Mouse (Mus musculus): Measurements from ENCODE around the gene Agap1. TPM values are rescaled to one million over a fixed set of nuclear protein-coding genes. Genes with fewer than 3 reads are reported as not detected.

Agap1 gene
- polyA plus RNA-seq, 1 experiment from 2014 or later = 72.2 TPM

GRCm38 (mm10) chr1:89656643-89657321, 202.2 kb downstream of the Agap1 start:
- no peaks in the 10 kb centered on the region for H3K9me3 ChIP-seq (ENCODE audit: control insufficient read depth, low read length)
- 37% methylated on average over 11 of the region's 11 CpGs for WGBS
- peaks cover 15% of the 10 kb centered on the region; the same call in 1 of the 2 replicates for H3K4me1 ChIP-seq (replicated peaks; ENCODE audit: control insufficient read depth, insufficient read depth, low read length)
- no peak overlapping the region for H3K4me3 ChIP-seq (replicated peaks; ENCODE audit: low read length)
- H3K27me3 ChIP-seq (ENCODE audit: control insufficient read depth, insufficient read depth, low read length) = no peaks in the 10 kb centered on the region
- no peak for ATAC-seq (ENCODE audit: low FRiP score)
- no peak overlapping the region for H3K9ac ChIP-seq
- no peak overlapping the region for H3K27ac ChIP-seq
- H3K36me3 ChIP-seq (replicated peaks; ENCODE audit: control insufficient read depth, insufficient read depth) = no peaks in the 10 kb centered on the region
- H3K4me2 ChIP-seq (replicated peaks) = no peak overlapping the region
- no peak for DNase-seq (ENCODE audit: low spot score)

- ATAC-seq (ENCODE audit: low FRiP score) = no peak
- Histone ChIP-seq H3K4me3 (replicated peaks; ENCODE audit: low read length) (no peak overlapping the region), H3K36me3 (replicated peaks; ENCODE audit: control insufficient read depth, insufficient read depth) (peaks cover 22% of the 10 kb centered on the region), H3K27me3 (ENCODE audit: control insufficient read depth, insufficient read depth, low read length) (no peaks in the 10 kb centered on the region), H3K27ac (no peak overlapping the region), H3K4me2 (replicated peaks) (no peak overlapping the region), H3K4me1 (replicated peaks; ENCODE audit: control insufficient read depth, insufficient read depth, low read length) (peaks cover 13% of the 10 kb centered on the region; the same call in 1 of the 2 replicates), H3K9me3 (ENCODE audit: control insufficient read depth, low read length) (no peaks in the 10 kb centered on the region), H3K9ac (no peak overlapping the region)
- DNase-seq (ENCODE audit: low spot score) = no peak
- 85% methylated on average over 4 of the region's 4 CpGs for WGBS
Measured at GRCm38 (mm10) chr1:89660804-89661203, 206.2 kb downstream of the Agap1 start.

- DNase-seq (ENCODE audit: low spot score) (no peak), ATAC-seq (ENCODE audit: low FRiP score) (no peak)
- WGBS = 90% methylated on average over 5 of the region's 5 CpGs
- H3K4me3 ChIP-seq (replicated peaks; ENCODE audit: low read length) = no peak overlapping the region
- H3K27ac ChIP-seq = no peak overlapping the region
- H3K27me3 ChIP-seq (ENCODE audit: control insufficient read depth, insufficient read depth, low read length) = no peaks in the 10 kb centered on the region
- H3K36me3 ChIP-seq (replicated peaks; ENCODE audit: control insufficient read depth, insufficient read depth) = peaks cover 40% of the 10 kb centered on the region
- H3K9ac ChIP-seq = no peak overlapping the region
- no peak overlapping the region for H3K4me2 ChIP-seq (replicated peaks)
- H3K4me1 ChIP-seq (replicated peaks; ENCODE audit: control insufficient read depth, insufficient read depth, low read length) = peaks cover 15% of the 10 kb centered on the region; the same call in 1 of the 2 replicates
- no peaks in the 10 kb centered on the region for H3K9me3 ChIP-seq (ENCODE audit: control insufficient read depth, low read length)
Measured at GRCm38 (mm10) chr1:89666154-89666553, 211.5 kb downstream of the Agap1 start.

GRCm38 (mm10) chr1:89667387-89667786, 212.8 kb downstream of the Agap1 start:
- Histone ChIP-seq H3K36me3 (replicated peaks; ENCODE audit: control insufficient read depth, insufficient read depth) (peaks cover 52% of the 10 kb centered on the region), H3K27me3 (ENCODE audit: control insufficient read depth, insufficient read depth, low read length) (no peaks in the 10 kb centered on the region), H3K9ac (no peak overlapping the region), H3K27ac (no peak overlapping the region), H3K9me3 (ENCODE audit: control insufficient read depth, low read length) (no peaks in the 10 kb centered on the region), H3K4me1 (replicated peaks; ENCODE audit: control insufficient read depth, insufficient read depth, low read length) (peaks cover 27% of the 10 kb centered on the region; the same call in 1 of the 2 replicates), H3K4me2 (replicated peaks) (no peak overlapping the region), H3K4me3 (replicated peaks; ENCODE audit: low read length) (no peak overlapping the region)
- ATAC-seq (ENCODE audit: low FRiP score) (no peak), DNase-seq (ENCODE audit: low spot score) (peak; percentile 64)
- WGBS = 87% methylated on average over 7 of the region's 7 CpGs

GRCm38 (mm10) chr1:89668635-89669034, 214.0 kb downstream of the Agap1 start:
- Histone ChIP-seq H3K4me3 (replicated peaks; ENCODE audit: low read length) (no peak overlapping the region), H3K36me3 (replicated peaks; ENCODE audit: control insufficient read depth, insufficient read depth) (peaks cover 63% of the 10 kb centered on the region), H3K9ac (no peak overlapping the region), H3K4me1 (replicated peaks; ENCODE audit: control insufficient read depth, insufficient read depth, low read length) (peaks cover 28% of the 10 kb centered on the region; the same call in 1 of the 2 replicates), H3K9me3 (ENCODE audit: control insufficient read depth, low read length) (no peaks in the 10 kb centered on the region), H3K27ac (no peak overlapping the region), H3K27me3 (ENCODE audit: control insufficient read depth, insufficient read depth, low read length) (no peaks in the 10 kb centered on the region), H3K4me2 (replicated peaks) (no peak overlapping the region)
- 52% methylated on average over 9 of the region's 9 CpGs for WGBS
- DNase-seq (ENCODE audit: low spot score) = no peak
- ATAC-seq (ENCODE audit: low FRiP score) = no peak

- Histone ChIP-seq H3K4me2 (replicated peaks) (no peak overlapping the region), H3K9me3 (ENCODE audit: control insufficient read depth, low read length) (no peaks in the 10 kb centered on the region), H3K27me3 (ENCODE audit: control insufficient read depth, insufficient read depth, low read length) (no peaks in the 10 kb centered on the region), H3K4me1 (replicated peaks; ENCODE audit: control insufficient read depth, insufficient read depth, low read length) (peaks cover 42% of the 10 kb centered on the region), H3K36me3 (replicated peaks; ENCODE audit: control insufficient read depth, insufficient read depth) (peaks cover 43% of the 10 kb centered on the region), H3K9ac (no peak overlapping the region), H3K4me3 (replicated peaks; ENCODE audit: low read length) (no peak overlapping the region), H3K27ac (peak overlapping the region; percentile 27; the same call in 1 of the 2 replicates)
- WGBS = 28% methylated on average over 26 of the region's 26 CpGs
- DNase-seq (ENCODE audit: low spot score) = no peak
- ATAC-seq (ENCODE audit: low FRiP score) = peak; percentile 38
Measured at GRCm38 (mm10) chr1:89671110-89671787, 216.6 kb downstream of the Agap1 start.

GRCm38 (mm10) chr1:89673071-89673470, 218.5 kb downstream of the Agap1 start:
- H3K27me3 ChIP-seq (ENCODE audit: control insufficient read depth, insufficient read depth, low read length) = no peaks in the 10 kb centered on the region
- no peak overlapping the region for H3K4me3 ChIP-seq (replicated peaks; ENCODE audit: low read length)
- no peak overlapping the region for H3K4me2 ChIP-seq (replicated peaks)
- ATAC-seq (ENCODE audit: low FRiP score) (no peak), DNase-seq (ENCODE audit: low spot score) (no peak)
- no peak overlapping the region for H3K27ac ChIP-seq
- H3K4me1 ChIP-seq (replicated peaks; ENCODE audit: control insufficient read depth, insufficient read depth, low read length) = peaks cover 50% of the 10 kb centered on the region
- 89% methylated on average over 6 of the region's 6 CpGs for WGBS
- peaks cover 41% of the 10 kb centered on the region for H3K36me3 ChIP-seq (replicated peaks; ENCODE audit: control insufficient read depth, insufficient read depth)
- no peak overlapping the region for H3K9ac ChIP-seq
- H3K9me3 ChIP-seq (ENCODE audit: control insufficient read depth, low read length) = no peaks in the 10 kb centered on the region

- H3K36me3 ChIP-seq (replicated peaks; ENCODE audit: control insufficient read depth, insufficient read depth) = peaks cover 44% of the 10 kb centered on the region
- 93% methylated on average over 3 of the region's 3 CpGs for WGBS
Measured at GRCm38 (mm10) chr1:89673686-89674085, 219.1 kb downstream of the Agap1 start.

GRCm38 (mm10) chr1:89674681-89675080, 220.1 kb downstream of the Agap1 start:
- H3K36me3 ChIP-seq (replicated peaks; ENCODE audit: control insufficient read depth, insufficient read depth) = peaks cover 44% of the 10 kb centered on the region
- no peaks in the 10 kb centered on the region for H3K27me3 ChIP-seq (ENCODE audit: control insufficient read depth, insufficient read depth, low read length)
- H3K27ac ChIP-seq = 0 out of 2 replicates have a peak overlapping the region, but pooled peaks have one; percentile 6
- 34% methylated on average over 9 of the region's 9 CpGs for WGBS
- no peak overlapping the region for H3K9ac ChIP-seq
- H3K4me2 ChIP-seq (replicated peaks) = no peak overlapping the region
- no peak overlapping the region for H3K4me3 ChIP-seq (replicated peaks; ENCODE audit: low read length)
- ATAC-seq (ENCODE audit: low FRiP score) (peak; percentile 25), DNase-seq (ENCODE audit: low spot score) (no peak)
- peaks cover 50% of the 10 kb centered on the region for H3K4me1 ChIP-seq (replicated peaks; ENCODE audit: control insufficient read depth, insufficient read depth, low read length)
- H3K9me3 ChIP-seq (ENCODE audit: control insufficient read depth, low read length) = no peaks in the 10 kb centered on the region

More at GRCm38 (mm10) chr1:89673686-89674085, 219.1 kb downstream of the Agap1 start:
- DNase-seq (ENCODE audit: low spot score) = no peak
- ATAC-seq (ENCODE audit: low FRiP score) = no peak
- no peak overlapping the region for H3K4me2 ChIP-seq (replicated peaks)
- H3K9me3 ChIP-seq (ENCODE audit: control insufficient read depth, low read length) = no peaks in the 10 kb centered on the region
- H3K9ac ChIP-seq = no peak overlapping the region
- peaks cover 50% of the 10 kb centered on the region for H3K4me1 ChIP-seq (replicated peaks; ENCODE audit: control insufficient read depth, insufficient read depth, low read length)
- no peak overlapping the region for H3K4me3 ChIP-seq (replicated peaks; ENCODE audit: low read length)
- no peak overlapping the region for H3K27ac ChIP-seq
- no peaks in the 10 kb centered on the region for H3K27me3 ChIP-seq (ENCODE audit: control insufficient read depth, insufficient read depth, low read length)

Measured in hindbrain, embryonic 14.5 days (tissue).